Mouse (Mus musculus): ENCODE results near the gene Hist1h2aa. TPM values are rescaled to one million over a fixed set of nuclear protein-coding genes. Genes with fewer than 3 reads are reported as not detected.

Gene Hist1h2aa
- polyA plus RNA-seq, 1 experiment from 2014 or later, result not detected

GRCm38 (mm10) chr13:23949484-23950246, 15.4 kb downstream of the Hist1h2aa start:
- Histone ChIP-seq H3K4me3 (no peak overlapping the region), H3K4me2 (no peak overlapping the region), H3K27ac (no peak overlapping the region), H3K36me3 (no peaks in the 10 kb centered on the region), H3K9ac (no peak overlapping the region), H3K27me3 (replicated peaks) (no peaks in the 10 kb centered on the region), H3K9me3 (replicated peaks) (no peaks in the 10 kb centered on the region), H3K4me1 (no peaks in the 10 kb centered on the region)
- WGBS (ENCODE audit: insufficient replicate concordance), result 61% methylated on average over 14 of the region's 14 CpGs
- ATAC-seq, result no peak

DNA sequence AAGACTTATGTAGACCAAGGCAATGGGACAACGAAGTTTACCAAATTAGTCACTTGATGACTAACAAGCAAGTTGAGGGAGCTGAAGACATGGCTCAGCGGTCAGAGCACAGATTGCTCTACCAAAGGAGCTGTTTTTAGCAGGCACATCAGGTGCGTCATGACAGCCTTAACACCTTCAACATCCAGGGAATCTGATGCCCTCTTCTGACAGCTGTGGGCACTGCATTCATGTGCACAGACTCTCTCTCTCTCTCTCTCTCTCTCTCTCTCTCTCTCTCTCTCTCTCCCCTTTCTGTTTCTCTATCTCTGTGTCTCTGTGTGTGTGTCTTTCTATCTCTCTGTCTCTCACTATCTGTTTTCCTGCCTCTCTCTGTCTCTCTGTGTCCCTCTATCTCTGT, 16.7 kb downstream of the Hist1h2aa start:
- no peaks in the 10 kb centered on the region for H3K27me3 ChIP-seq (replicated peaks)
- no peak overlapping the region for H3K4me3 ChIP-seq
- whole genome bisulfite sequencing (ENCODE audit: insufficient replicate concordance), result 51% methylated on average over 3 of the region's 3 CpGs
- no peaks in the 10 kb centered on the region for H3K9me3 ChIP-seq (replicated peaks)
- no peak overlapping the region for H3K4me2 ChIP-seq
- H3K9ac ChIP-seq, result no peak overlapping the region
- ATAC-seq, result no peak
- no peaks in the 10 kb centered on the region for H3K36me3 ChIP-seq
- H3K27ac ChIP-seq, result no peak overlapping the region
- H3K4me1 ChIP-seq, result no peaks in the 10 kb centered on the region

DNA sequence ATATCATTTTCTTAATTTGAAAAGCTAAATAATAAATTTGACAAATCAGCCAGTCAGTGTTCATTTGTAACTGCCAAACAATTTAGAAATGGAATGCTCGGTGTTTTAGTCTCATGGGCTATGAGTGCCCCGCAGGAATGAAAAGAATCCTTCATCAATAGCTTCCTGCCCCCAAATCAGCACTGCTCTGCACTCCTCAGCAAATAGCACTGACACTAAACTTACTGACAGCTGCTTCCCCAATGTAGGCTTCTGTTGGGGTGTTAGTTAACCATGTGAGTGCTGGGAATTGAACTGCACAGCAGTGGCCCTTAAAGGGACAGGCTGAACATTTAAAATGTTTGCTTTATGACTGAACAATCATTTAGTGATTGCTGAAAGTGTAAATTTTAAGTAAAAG, 25.5 kb downstream of the Hist1h2aa start:
- H3K4me2 ChIP-seq, result no peak overlapping the region
- no peak overlapping the region for H3K27ac ChIP-seq
- H3K4me3 ChIP-seq, result no peak overlapping the region
- no peaks in the 10 kb centered on the region for H3K36me3 ChIP-seq
- 28% methylated on average over 2 of the region's 2 CpGs for WGBS (ENCODE audit: insufficient replicate concordance)
- H3K4me1 ChIP-seq, result no peaks in the 10 kb centered on the region
- no peaks in the 10 kb centered on the region for H3K27me3 ChIP-seq (replicated peaks)
- H3K9ac ChIP-seq, result no peak overlapping the region
- no peaks in the 10 kb centered on the region for H3K9me3 ChIP-seq (replicated peaks)
- ATAC-seq, result no peak

- no peak overlapping the region for H3K9ac ChIP-seq
- no peaks in the 10 kb centered on the region for H3K9me3 ChIP-seq (replicated peaks)
- no peak overlapping the region for H3K4me2 ChIP-seq
- WGBS (ENCODE audit: insufficient replicate concordance), result 43% methylated on average over 2 of the region's 2 CpGs
- no peaks in the 10 kb centered on the region for H3K4me1 ChIP-seq
- H3K4me3 ChIP-seq, result no peak overlapping the region
- no peaks in the 10 kb centered on the region for H3K36me3 ChIP-seq
- no peaks in the 10 kb centered on the region for H3K27me3 ChIP-seq (replicated peaks)
- ATAC-seq, result no peak
- H3K27ac ChIP-seq, result no peak overlapping the region
These were observed 30.6 kb downstream of the Hist1h2aa start for GRCm38 (mm10) chr13:23964909-23965308.

DNA sequence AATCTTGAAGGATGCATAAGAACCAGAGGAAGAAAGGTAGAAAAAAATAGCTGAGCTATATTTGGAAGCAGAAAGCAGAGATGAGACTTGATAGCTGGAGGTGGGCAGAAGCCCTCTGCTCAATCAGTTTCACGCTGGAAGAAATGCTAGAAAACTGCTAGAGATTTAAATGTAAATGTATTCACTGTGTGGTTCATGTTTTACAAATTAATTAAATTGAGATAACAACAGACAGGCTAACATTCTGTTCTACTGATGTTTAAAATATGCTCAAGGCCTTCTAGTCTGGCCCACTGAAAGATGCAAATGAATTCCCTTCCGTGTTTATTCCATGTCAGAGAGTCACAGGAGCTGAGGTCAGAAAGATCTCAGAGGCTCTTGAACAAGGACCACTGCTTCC, 37.6 kb downstream of the Hist1h2aa start:
- no peaks in the 10 kb centered on the region for H3K27me3 ChIP-seq (replicated peaks)
- 51% methylated on average over 2 of the region's 2 CpGs for WGBS (ENCODE audit: insufficient replicate concordance)
- no peaks in the 10 kb centered on the region for H3K9me3 ChIP-seq (replicated peaks)
- H3K27ac ChIP-seq, result no peak overlapping the region
- H3K4me2 ChIP-seq, result no peak overlapping the region
- no peak overlapping the region for H3K9ac ChIP-seq
- no peaks in the 10 kb centered on the region for H3K4me1 ChIP-seq
- H3K36me3 ChIP-seq, result no peaks in the 10 kb centered on the region
- no peak overlapping the region for H3K4me3 ChIP-seq
- no peak for ATAC-seq

GRCm38 (mm10) chr13:23972271-23972670, 38.0 kb downstream of the Hist1h2aa start:
- no peaks in the 10 kb centered on the region for H3K9me3 ChIP-seq (replicated peaks)
- no peak overlapping the region for H3K27ac ChIP-seq
- WGBS (ENCODE audit: insufficient replicate concordance), result 47% methylated on average over 5 of the region's 5 CpGs
- H3K9ac ChIP-seq, result no peak overlapping the region
- no peaks in the 10 kb centered on the region for H3K27me3 ChIP-seq (replicated peaks)
- no peaks in the 10 kb centered on the region for H3K36me3 ChIP-seq
- H3K4me1 ChIP-seq, result no peaks in the 10 kb centered on the region
- no peak overlapping the region for H3K4me3 ChIP-seq
- no peak overlapping the region for H3K4me2 ChIP-seq
- no peak for ATAC-seq

Small RNA genes within 50 kb of the gene (microRNA-seq; reads per million reads assigned to microRNA genes)
- gene Gm44344, result not detected

Other genes starting within 250 kb of the Hist1h2aa start
- not detected in 2 replicates for gene Hist1h1t, start 238.6 kb upstream of the Hist1h2aa start, polyA plus RNA-seq (2016; fragmentation: Nextera tagmentation; extraction: Ambion mirVana)
- gene Hist1h4c, start 236.0 kb upstream of the Hist1h2aa start, polyA plus RNA-seq (2016; fragmentation: Nextera tagmentation; extraction: Ambion mirVana), result 8.6 and 11.6 TPM in 2 replicates
- 4.9 and 5.7 TPM in 2 replicates for gene Hfe, start 223.6 kb upstream of the Hist1h2aa start, polyA plus RNA-seq (2016; fragmentation: Nextera tagmentation; extraction: Ambion mirVana)
- 56.9 and 57.2 TPM in 2 replicates for gene Hist1h1c, start 195.7 kb upstream of the Hist1h2aa start, polyA plus RNA-seq (2016; fragmentation: Nextera tagmentation; extraction: Ambion mirVana)
- 4.8 and 6.7 TPM in 2 replicates for gene Hist1h3c, start 188.9 kb upstream of the Hist1h2aa start, polyA plus RNA-seq (2016; fragmentation: Nextera tagmentation; extraction: Ambion mirVana)
- gene Hist1h2bb, start 187.7 kb upstream of the Hist1h2aa start, polyA plus RNA-seq (2016; fragmentation: Nextera tagmentation; extraction: Ambion mirVana), result 4.6 and 5.5 TPM in 2 replicates
- 70.3 TPM in 2 replicates for gene Hist1h2ab, start 183.3 kb upstream of the Hist1h2aa start, polyA plus RNA-seq (2016; fragmentation: Nextera tagmentation; extraction: Ambion mirVana)
- gene Hist1h3b, start 182.2 kb upstream of the Hist1h2aa start, polyA plus RNA-seq (2016; fragmentation: Nextera tagmentation; extraction: Ambion mirVana), result 15.2 and 16.6 TPM in 2 replicates
- gene Hist1h4b, start 177.4 kb upstream of the Hist1h2aa start, polyA plus RNA-seq (2016; fragmentation: Nextera tagmentation; extraction: Ambion mirVana), result 4.5 and 5.7 TPM in 2 replicates
- gene Hist1h4a, start 173.2 kb upstream of the Hist1h2aa start, polyA plus RNA-seq (2016; fragmentation: Nextera tagmentation; extraction: Ambion mirVana), result 0.44 and 0.93 TPM in 2 replicates
- gene Hist1h3a, start 172.1 kb upstream of the Hist1h2aa start, polyA plus RNA-seq (2016; fragmentation: Nextera tagmentation; extraction: Ambion mirVana), result 5.5 and 6.8 TPM in 2 replicates
- 4.9 and 5.8 TPM in 2 replicates for gene Hist1h1a, start 170.8 kb upstream of the Hist1h2aa start, polyA plus RNA-seq (2016; fragmentation: Nextera tagmentation; extraction: Ambion mirVana)
- gene Trim38, start 164.5 kb upstream of the Hist1h2aa start, polyA plus RNA-seq (2016; fragmentation: Nextera tagmentation; extraction: Ambion mirVana), result not detected in 2 replicates
- 0.35 and 0.43 TPM in 2 replicates for gene Slc17a2, start 127.5 kb upstream of the Hist1h2aa start, polyA plus RNA-seq (2016; fragmentation: Nextera tagmentation; extraction: Ambion mirVana)
- gene Slc17a3, start 95.0 kb upstream of the Hist1h2aa start, polyA plus RNA-seq (2016; fragmentation: Nextera tagmentation; extraction: Ambion mirVana), result 0.72 and 0.79 TPM in 2 replicates
- gene Slc17a1, start 66.7 kb upstream of the Hist1h2aa start, polyA plus RNA-seq (2016; fragmentation: Nextera tagmentation; extraction: Ambion mirVana), result not detected in 2 replicates
- gene Slc17a4, start 19.5 kb upstream of the Hist1h2aa start, polyA plus RNA-seq (2016; fragmentation: Nextera tagmentation; extraction: Ambion mirVana), result 0.06 TPM in 1 of 2 replicates, not detected in the other
- gene Hist1h2ba, start 306 bp upstream of the Hist1h2aa start, polyA plus RNA-seq (2016; fragmentation: Nextera tagmentation; extraction: Ambion mirVana), result not detected in 2 replicates
- gene Scgn, start 56.8 kb downstream of the Hist1h2aa start, polyA plus RNA-seq (2016; fragmentation: Nextera tagmentation; extraction: Ambion mirVana), result not detected in 2 replicates